Comparison of ENCODE assay signal across 8 mouse cellular contexts in genomic region chr6:51362475-51363226, GRCm38 (mm10).
DNase-seq lines count a peak whose midpoint lies in the region; ATAC-seq and TF ChIP-seq lines count a peak whose summit lies in the region.

No protein-coding gene starts in this region.

- DNase-seq in CD4-positive helper T cell, adult 2 months (ENCODE audit: low read depth, low spot score): peak; percentile 84
- peak; percentile 88 for DNase-seq in brain, embryonic 14.5 days (ENCODE audit: low read depth)
- DNase-seq in forebrain, embryonic 11.5 days (ENCODE audit: low spot score): peak; percentile 89
- DNase-seq in kidney, postnatal 25 days: peak; percentile 86 to 92
- DNase-seq in liver, embryonic 14.5 days (ENCODE audit: low read depth in 3 of 3, low spot score in 3 of 3): peak; percentile 34 to 52 (median 50)
- DNase-seq in neural tube, embryonic 11.5 days (ENCODE audit: low spot score): peak; percentile 80

- H3K4me1 ChIP-seq in forebrain, embryonic 11.5 days (replicated peaks; ENCODE audit: control insufficient read depth, insufficient read depth, low read length): peaks cover 3% of the 10 kb centered on the region; the same call in 1 of the 2 replicates
- H3K4me1 ChIP-seq in heart, embryonic 16.5 days (ENCODE audit: control insufficient read depth, insufficient read depth, low read length): peaks cover 5% of the 10 kb centered on the region; the same call in 1 of the 2 replicates
- H3K4me1 ChIP-seq in liver, embryonic 14.5 days (replicated peaks; ENCODE audit: control insufficient read depth in 2 of 2, insufficient read depth in 2 of 2, low read length in 1 of 2): peaks cover 0 to 3% of the 10 kb centered on the region in 2 experiments; a peak in 1 of 4 replicates
- H3K4me1 ChIP-seq in neural tube, embryonic 11.5 days (ENCODE audit: control insufficient read depth, insufficient read depth, low read length): no peaks in the 10 kb centered on the region
- no peaks in the 10 kb centered on the region; the same call in 1 of the 2 replicates for H3K4me1 ChIP-seq in stomach, embryonic 16.5 days (ENCODE audit: control insufficient read depth, insufficient read depth, low read length)

- H3K9me3 ChIP-seq in forebrain, embryonic 11.5 days (ENCODE audit: control insufficient read depth, low read length): no peaks in the 10 kb centered on the region
- no peaks in the 10 kb centered on the region for H3K9me3 ChIP-seq in heart, embryonic 16.5 days (replicated peaks; ENCODE audit: control insufficient read depth, low read length)
- H3K9me3 ChIP-seq in liver, embryonic 14.5 days (ENCODE audit: control insufficient read depth, low read length): no peaks in the 10 kb centered on the region
- H3K9me3 ChIP-seq in neural tube, embryonic 11.5 days (ENCODE audit: control insufficient read depth, low read length): no peaks in the 10 kb centered on the region
- no peaks in the 10 kb centered on the region for H3K9me3 ChIP-seq in stomach, embryonic 16.5 days (replicated peaks; ENCODE audit: control insufficient read depth, low read length)

- H3K36me3 ChIP-seq in forebrain, embryonic 11.5 days (ENCODE audit: control insufficient read depth, insufficient read depth, low read length): no peaks in the 10 kb centered on the region
- H3K36me3 ChIP-seq in heart, embryonic 16.5 days (ENCODE audit: control insufficient read depth, insufficient read depth): no peaks in the 10 kb centered on the region
- H3K36me3 ChIP-seq in liver, embryonic 14.5 days (replicated peaks; ENCODE audit: control insufficient read depth, insufficient read depth, low read depth): no peaks in the 10 kb centered on the region
- H3K36me3 ChIP-seq in neural tube, embryonic 11.5 days (ENCODE audit: control insufficient read depth, insufficient read depth, low read length): no peaks in the 10 kb centered on the region
- H3K36me3 ChIP-seq in stomach, embryonic 16.5 days (ENCODE audit: control insufficient read depth, insufficient read depth, low read length): no peaks in the 10 kb centered on the region

- ATAC-seq in forebrain, embryonic 11.5 days (replicated peaks; ENCODE audit: low FRiP score): peak; percentile 71
- ATAC-seq in heart, embryonic 16.5 days (replicated peaks; ENCODE audit: extremely low read depth, insufficient read depth, low FRiP score): peak; percentile 74
- ATAC-seq in liver, embryonic 14.5 days (ENCODE audit: insufficient read depth): peak; percentile 31; the same call in 1 of the 2 replicates
- no peak for ATAC-seq in neural tube, embryonic 11.5 days (ENCODE audit: insufficient read depth, low FRiP score, low TSS enrichment)
- ATAC-seq in stomach, embryonic 16.5 days (ENCODE audit: insufficient read depth, low FRiP score): peak; percentile 72; the same call in 1 of the 2 replicates

- TF ChIP-seq POLR2A in brain, embryonic 14.5 days (IDR thresholded peaks at IDR 0.05; ENCODE audit: borderline replicate concordance, extremely low read depth, insufficient read depth, insufficient read length, poor library complexity, severe bottlenecking): no peak

- no peak overlapping the region for H3K9ac ChIP-seq in forebrain, embryonic 11.5 days (ENCODE audit: low read length)
- no peak overlapping the region; the same call in 1 of the 2 replicates for H3K9ac ChIP-seq in heart, embryonic 16.5 days (ENCODE audit: low read length)
- no peak overlapping the region for H3K9ac ChIP-seq in liver, embryonic 14.5 days (replicated peaks)
- no peak overlapping the region for H3K9ac ChIP-seq in neural tube, embryonic 11.5 days (ENCODE audit: low read length)
- H3K9ac ChIP-seq in stomach, embryonic 16.5 days (ENCODE audit: low read length): no peak overlapping the region

- H3K27me3 ChIP-seq in forebrain, embryonic 11.5 days (ENCODE audit: control insufficient read depth, insufficient read depth, low read length): no peaks in the 10 kb centered on the region
- H3K27me3 ChIP-seq in heart, embryonic 16.5 days (ENCODE audit: control insufficient read depth, insufficient read depth, low read length): no peaks in the 10 kb centered on the region
- H3K27me3 ChIP-seq in liver, embryonic 14.5 days (ENCODE audit: control insufficient read depth, insufficient read depth, low read length): no peaks in the 10 kb centered on the region
- no peaks in the 10 kb centered on the region for H3K27me3 ChIP-seq in neural tube, embryonic 11.5 days (ENCODE audit: control insufficient read depth, insufficient read depth, low read length)
- no peaks in the 10 kb centered on the region for H3K27me3 ChIP-seq in stomach, embryonic 16.5 days (ENCODE audit: control insufficient read depth, insufficient read depth, low read length)

- peak; percentile 85 for TF ChIP-seq CTCF in brain, embryonic 14.5 days (IDR thresholded peaks at IDR 0.05; ENCODE audit: borderline replicate concordance, extremely low read depth, insufficient read depth, insufficient read length)
- peak; percentile 79 for TF ChIP-seq CTCF in liver, embryonic 14.5 days (IDR thresholded peaks at IDR 0.05; ENCODE audit: low read depth)

- no peak for TF ChIP-seq EP300 in liver, embryonic 14.5 days (IDR thresholded peaks at IDR 0.05; ENCODE audit: low read depth)

- no peak overlapping the region for H3K27ac ChIP-seq in forebrain, embryonic 11.5 days (ENCODE audit: low read depth, low read length)
- no peak overlapping the region for H3K27ac ChIP-seq in heart, embryonic 16.5 days (ENCODE audit: low read length)
- no peak overlapping the region for H3K27ac ChIP-seq in liver, embryonic 14.5 days
- no peak overlapping the region for H3K27ac ChIP-seq in neural tube, embryonic 11.5 days (ENCODE audit: low read depth, low read length)
- peak overlapping the region; percentile 31; the same call in 1 of the 2 replicates for H3K27ac ChIP-seq in stomach, embryonic 16.5 days (ENCODE audit: low read length)

- H3K4me3 ChIP-seq in forebrain, embryonic 11.5 days (ENCODE audit: low read depth, low read length): no peak overlapping the region
- H3K4me3 ChIP-seq in heart, embryonic 16.5 days (ENCODE audit: low read length): peak overlapping the region; percentile 34
- H3K4me3 ChIP-seq in liver, embryonic 14.5 days (ENCODE audit: insufficient read depth in 1 of 2, low read depth in 2 of 2, low read length in 2 of 2): peak overlapping the region in 1 of 2 experiments; percentile 28; a peak in 1 of 4 replicates
- no peak overlapping the region for H3K4me3 ChIP-seq in neural tube, embryonic 11.5 days (ENCODE audit: low read depth, low read length)
- H3K4me3 ChIP-seq in stomach, embryonic 16.5 days (replicated peaks; ENCODE audit: low read length): peak overlapping the region; percentile 29

- H3K4me2 ChIP-seq in forebrain, embryonic 11.5 days (ENCODE audit: low read depth, low read length, severe bottlenecking): peak overlapping the region; percentile 40; the same call in 1 of the 2 replicates
- H3K4me2 ChIP-seq in heart, embryonic 16.5 days (ENCODE audit: low read depth, low read length): peak overlapping the region; percentile 62
- H3K4me2 ChIP-seq in liver, embryonic 14.5 days (ENCODE audit: low read depth): peak overlapping the region; percentile 47
- peak overlapping the region; percentile 19 for H3K4me2 ChIP-seq in neural tube, embryonic 11.5 days (ENCODE audit: low read depth)
- peak overlapping the region; percentile 49 for H3K4me2 ChIP-seq in stomach, embryonic 16.5 days (ENCODE audit: low read depth, low read length)

- WGBS in forebrain, embryonic 11.5 days: 5% methylated on average over 15 of the region's 15 CpGs
- 6% methylated on average over 15 of the region's 15 CpGs for WGBS in heart, embryonic 16.5 days
- 4% methylated on average over 15 of the region's 15 CpGs for WGBS in liver, embryonic 14.5 days (ENCODE audit: insufficient replicate concordance)
- 5% methylated on average over 15 of the region's 15 CpGs for WGBS in neural tube, embryonic 11.5 days
- WGBS in stomach, embryonic 16.5 days: 7% methylated on average over 15 of the region's 15 CpGs

Comparison
In these comparisons a context has a peak if more than half of its experiments do, and no peak if none do; other contexts are left out.
1. H3K4me3 ChIP-seq: peak in heart, embryonic 16.5 days (single experiment) and stomach, embryonic 16.5 days (single experiment); none in forebrain, embryonic 11.5 days (single experiment) and neural tube, embryonic 11.5 days (single experiment).
2. Peak in every context shown above with its lines, with median percentiles within 50 percentile points of each other: DNase-seq and H3K4me2 ChIP-seq.